Mouse (Mus musculus): Measurements from ENCODE around the gene Kif5c.

DNA sequence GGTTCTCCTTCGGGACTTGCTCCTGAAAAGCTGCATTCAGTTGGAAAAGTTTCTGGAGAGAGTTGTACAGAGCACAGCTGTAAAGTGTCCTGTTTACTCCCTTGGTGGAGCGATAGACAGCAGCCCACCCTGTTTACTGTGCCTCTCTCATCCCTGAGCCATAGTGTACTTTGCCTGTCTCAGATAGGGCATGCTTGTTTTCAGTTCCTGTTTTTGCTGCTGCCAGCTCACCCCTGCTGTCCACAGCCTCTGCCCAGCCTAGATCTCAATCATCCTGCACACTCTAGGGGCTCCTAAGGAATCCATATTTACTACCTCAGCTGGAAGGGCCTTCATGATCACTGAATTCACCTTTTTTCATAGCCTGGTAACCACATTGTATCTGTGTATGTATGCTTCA, 65.7 kb downstream of the Kif5c start:
- TF ChIP-seq CTCF (IDR thresholded peaks at IDR 0.05; ENCODE audit: extremely low read depth, insufficient read length, insufficient replicate concordance, low read depth, low read length) (no peak), POLR2A (IDR thresholded peaks at IDR 0.05; ENCODE audit: low read depth, low read length) (no peak)
